Mouse (Mus musculus): Measurements from ENCODE around the gene Cdkl3.

Cdkl3 gene

DNA sequence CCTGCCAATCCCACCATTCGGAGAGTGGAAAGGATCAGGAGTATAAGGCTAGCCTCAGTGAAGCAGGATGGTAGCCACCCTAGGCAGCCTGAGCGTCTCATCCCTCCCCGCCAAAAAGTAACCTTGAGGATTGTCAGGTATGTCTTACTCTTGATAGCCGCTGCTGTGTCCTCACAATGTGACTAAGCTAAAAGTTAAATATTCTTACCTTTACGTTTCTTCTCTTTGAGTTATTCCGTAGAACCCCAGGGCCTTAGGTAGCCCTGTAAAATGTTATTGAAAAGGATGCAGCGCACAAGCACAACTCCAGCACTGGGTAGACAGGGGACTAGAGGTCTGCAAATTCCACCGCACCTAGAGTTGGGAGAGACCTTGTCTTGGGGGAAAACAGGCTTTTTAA lies 2.2 kb upstream of the Cdkl3 start:
- H3K4me3 ChIP-seq (replicated peaks; ENCODE audit: low read length): peak overlapping the region; percentile 99
- TF ChIP-seq POU5F1 (IDR thresholded peaks at IDR 0.05; ENCODE audit: borderline replicate concordance, low read length) (no peak), NANOG (IDR thresholded peaks at IDR 0.05; ENCODE audit: borderline replicate concordance, low read length) (no peak), CTCF (conservative IDR thresholded peaks at IDR 0.05; ENCODE audit: low read length) (no peak)
- H3K9me3 ChIP-seq (ENCODE audit: low read length): no peaks in the 10 kb centered on the region
- H3K27me3 ChIP-seq (ENCODE audit: insufficient read depth, low read length): no peaks in the 10 kb centered on the region
- peaks cover 22% of the 10 kb centered on the region for H3K36me3 ChIP-seq (ENCODE audit: insufficient read depth, low read length)
- peaks cover 70% of the 10 kb centered on the region for H3K4me1 ChIP-seq (replicated peaks; ENCODE audit: low read depth, low read length)

DNA sequence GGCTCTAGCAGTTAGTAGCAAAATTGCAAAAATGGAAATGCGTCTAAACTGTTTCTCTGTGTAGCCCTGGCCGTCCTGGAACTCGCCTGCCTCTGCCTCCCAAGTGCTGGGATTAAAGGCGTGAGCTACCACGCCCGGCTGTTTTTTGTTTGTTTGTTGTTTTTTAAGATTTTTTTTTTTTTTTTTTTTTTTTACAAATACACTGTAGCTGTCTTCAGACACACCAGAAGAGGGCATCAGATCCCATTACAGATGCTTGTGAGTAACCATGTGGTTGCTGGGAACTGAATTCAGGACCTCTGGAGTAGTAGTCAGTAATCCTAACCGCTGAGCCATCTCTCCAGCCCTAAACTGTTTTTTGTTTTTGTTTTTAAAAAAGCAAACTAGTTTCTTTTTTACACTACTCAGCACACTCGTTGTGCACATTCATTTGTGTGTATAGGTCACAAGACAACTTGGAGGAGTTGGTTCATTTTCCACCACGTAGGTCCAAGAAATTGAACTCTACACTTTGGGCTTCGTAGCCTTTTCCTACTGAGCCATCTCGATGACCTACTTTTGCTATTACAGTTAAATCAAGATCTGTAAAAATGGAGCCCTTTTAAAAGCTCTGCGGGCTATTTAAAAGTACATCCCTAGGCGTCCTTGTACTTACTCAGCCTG lies 1.0 kb upstream of the Cdkl3 start:
- TF ChIP-seq CTCF (conservative IDR thresholded peaks at IDR 0.05; ENCODE audit: low read length) (peak; percentile 9; the same call in 1 of the 2 replicates), POU5F1 (IDR thresholded peaks at IDR 0.05; ENCODE audit: borderline replicate concordance, low read length) (no peak)

DNA sequence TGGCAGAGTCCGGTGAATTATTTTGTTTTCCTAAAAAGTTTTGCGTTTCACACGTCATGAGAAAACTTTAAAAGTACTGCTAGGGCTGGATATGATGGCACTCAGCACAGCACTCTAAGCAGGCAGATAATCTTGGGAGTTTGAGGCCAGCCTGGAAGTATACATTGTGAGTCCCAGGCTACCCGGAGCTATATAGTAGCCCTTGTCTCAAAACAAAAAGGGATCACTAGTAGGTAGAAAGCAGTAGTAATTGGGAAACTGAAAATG lies 583 bp upstream of the Cdkl3 start:
- no peak for TF ChIP-seq CTCF (conservative IDR thresholded peaks at IDR 0.05; ENCODE audit: low read length)
- TF ChIP-seq NANOG (IDR thresholded peaks at IDR 0.05; ENCODE audit: borderline replicate concordance, low read length): no peak
- TF ChIP-seq POU5F1 (IDR thresholded peaks at IDR 0.05; ENCODE audit: borderline replicate concordance, low read length): no peak
- H3K36me3 ChIP-seq (ENCODE audit: insufficient read depth, low read length): peaks cover 6% of the 10 kb centered on the region
- H3K27me3 ChIP-seq (ENCODE audit: insufficient read depth, low read length): no peaks in the 10 kb centered on the region
- no peaks in the 10 kb centered on the region for H3K9me3 ChIP-seq (ENCODE audit: low read length)
- H3K4me1 ChIP-seq (replicated peaks; ENCODE audit: low read depth, low read length): peaks cover 63% of the 10 kb centered on the region
- H3K4me3 ChIP-seq (replicated peaks; ENCODE audit: low read length): peak overlapping the region; percentile 91

More for the DNA sequence above, 1.0 kb upstream of the Cdkl3 start:
- H3K9me3 ChIP-seq (ENCODE audit: low read length): no peaks in the 10 kb centered on the region
- no peaks in the 10 kb centered on the region for H3K27me3 ChIP-seq (ENCODE audit: insufficient read depth, low read length)
- H3K4me3 ChIP-seq (replicated peaks; ENCODE audit: low read length): peak overlapping the region; percentile 91
- peaks cover 63% of the 10 kb centered on the region for H3K4me1 ChIP-seq (replicated peaks; ENCODE audit: low read depth, low read length)
- peaks cover 10% of the 10 kb centered on the region for H3K36me3 ChIP-seq (ENCODE audit: insufficient read depth, low read length)

DNA sequence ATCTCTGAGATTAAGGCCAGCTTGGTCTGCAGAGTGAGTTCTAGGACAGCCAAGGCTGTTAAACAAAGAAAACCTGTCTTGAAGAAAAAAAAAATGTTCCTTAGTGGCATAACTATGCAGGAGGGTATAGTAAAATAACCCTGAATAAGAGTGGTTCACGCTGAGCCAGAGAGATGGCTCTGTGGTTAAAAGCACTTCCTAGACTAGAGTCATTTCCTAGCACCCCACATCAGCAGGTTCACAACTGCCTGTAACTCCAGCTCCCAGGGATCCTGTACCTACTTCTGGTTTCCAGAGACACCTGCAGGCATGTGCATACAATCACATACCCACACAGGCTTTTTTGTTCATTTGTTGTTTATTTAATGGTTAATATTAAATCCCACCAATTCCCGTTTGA lies 1.6 kb downstream of the Cdkl3 start:
- no peak for TF ChIP-seq CTCF (conservative IDR thresholded peaks at IDR 0.05; ENCODE audit: low read length)
- no peak for TF ChIP-seq NANOG (IDR thresholded peaks at IDR 0.05; ENCODE audit: borderline replicate concordance, low read length)
- TF ChIP-seq POU5F1 (IDR thresholded peaks at IDR 0.05; ENCODE audit: borderline replicate concordance, low read length): no peak
- peaks cover 61% of the 10 kb centered on the region for H3K4me1 ChIP-seq (replicated peaks; ENCODE audit: low read depth, low read length)
- no peaks in the 10 kb centered on the region for H3K36me3 ChIP-seq (ENCODE audit: insufficient read depth, low read length)
- no peaks in the 10 kb centered on the region for H3K27me3 ChIP-seq (ENCODE audit: insufficient read depth, low read length)
- H3K4me3 ChIP-seq (replicated peaks; ENCODE audit: low read length): no peak overlapping the region
- no peaks in the 10 kb centered on the region for H3K9me3 ChIP-seq (ENCODE audit: low read length)

DNA sequence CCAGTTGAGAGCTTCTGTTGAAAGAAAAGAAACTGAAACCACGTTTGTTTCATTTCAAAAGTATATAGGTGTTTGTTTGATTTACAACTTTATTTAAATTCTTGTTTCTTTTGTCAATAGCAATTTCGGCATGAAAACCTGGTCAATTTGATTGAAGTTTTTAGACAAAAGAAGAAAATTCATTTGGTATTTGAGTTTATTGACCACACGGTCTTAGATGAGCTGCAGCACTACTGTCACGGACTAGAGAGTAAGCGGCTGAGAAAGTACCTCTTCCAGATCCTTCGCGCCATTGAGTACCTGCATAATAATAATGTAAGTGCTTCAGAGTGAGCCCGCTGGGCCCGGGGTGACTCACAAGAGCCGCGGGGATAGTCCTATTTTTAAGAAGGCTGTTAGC lies 7.0 kb downstream of the Cdkl3 start:
- no peak for TF ChIP-seq POU5F1 (IDR thresholded peaks at IDR 0.05; ENCODE audit: borderline replicate concordance, low read length)
- no peak for TF ChIP-seq NANOG (IDR thresholded peaks at IDR 0.05; ENCODE audit: borderline replicate concordance, low read length)
- no peak for TF ChIP-seq CTCF (conservative IDR thresholded peaks at IDR 0.05; ENCODE audit: low read length)
- H3K27me3 ChIP-seq (ENCODE audit: insufficient read depth, low read length): no peaks in the 10 kb centered on the region
- H3K4me3 ChIP-seq (replicated peaks; ENCODE audit: low read length): no peak overlapping the region
- no peaks in the 10 kb centered on the region for H3K36me3 ChIP-seq (ENCODE audit: insufficient read depth, low read length)
- H3K4me1 ChIP-seq (replicated peaks; ENCODE audit: low read depth, low read length): peaks cover 33% of the 10 kb centered on the region
- no peaks in the 10 kb centered on the region for H3K9me3 ChIP-seq (ENCODE audit: low read length)

DNA sequence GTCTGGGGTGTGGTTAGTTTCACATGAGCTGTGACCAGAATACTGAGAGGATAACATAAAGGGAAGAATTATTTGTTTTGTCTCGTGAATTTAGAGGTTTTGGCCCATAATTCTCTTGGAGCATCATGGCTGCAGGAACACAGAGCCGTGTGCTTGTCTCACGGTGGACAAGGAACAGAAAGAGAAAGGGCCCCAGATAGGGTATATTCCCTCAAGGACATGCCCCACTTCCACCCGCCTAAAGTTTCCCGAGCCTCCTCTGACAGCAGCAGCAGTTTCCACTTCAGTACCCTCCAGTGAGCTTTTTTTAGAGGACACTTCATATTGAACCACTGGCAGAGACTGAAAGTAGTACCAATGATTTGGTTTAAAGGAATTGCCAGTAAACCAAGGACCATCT lies 7.5 kb downstream of the Cdkl3 start:
- H3K36me3 ChIP-seq (ENCODE audit: insufficient read depth, low read length): no peaks in the 10 kb centered on the region
- TF ChIP-seq POU5F1 (IDR thresholded peaks at IDR 0.05; ENCODE audit: borderline replicate concordance, low read length): no peak
- no peak for TF ChIP-seq NANOG (IDR thresholded peaks at IDR 0.05; ENCODE audit: borderline replicate concordance, low read length)
- no peak for TF ChIP-seq CTCF (conservative IDR thresholded peaks at IDR 0.05; ENCODE audit: low read length)
- H3K27me3 ChIP-seq (ENCODE audit: insufficient read depth, low read length): no peaks in the 10 kb centered on the region
- peaks cover 28% of the 10 kb centered on the region for H3K4me1 ChIP-seq (replicated peaks; ENCODE audit: low read depth, low read length)
- H3K9me3 ChIP-seq (ENCODE audit: low read length): no peaks in the 10 kb centered on the region
- no peak overlapping the region for H3K4me3 ChIP-seq (replicated peaks; ENCODE audit: low read length)

DNA sequence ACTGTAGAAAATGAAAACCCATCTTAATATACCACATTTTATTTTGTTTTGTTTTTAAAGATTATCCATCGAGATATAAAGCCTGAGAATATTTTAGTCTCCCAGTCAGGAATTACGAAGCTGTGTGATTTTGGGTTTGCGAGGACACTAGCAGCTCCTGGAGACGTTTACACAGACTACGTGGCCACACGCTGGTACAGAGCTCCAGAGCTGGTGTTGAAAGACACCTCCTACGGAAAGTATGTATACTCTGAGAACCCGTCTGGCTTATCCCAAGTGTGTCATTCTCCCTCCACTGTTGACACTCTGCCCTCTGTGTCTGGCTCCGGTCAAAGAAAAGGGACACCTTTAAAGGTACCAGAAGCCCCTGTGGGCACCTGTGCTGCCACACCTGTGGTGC lies 14.2 kb downstream of the Cdkl3 start:
- no peaks in the 10 kb centered on the region for H3K9me3 ChIP-seq (ENCODE audit: low read length)
- H3K4me3 ChIP-seq (replicated peaks; ENCODE audit: low read length): no peak overlapping the region
- TF ChIP-seq CTCF (conservative IDR thresholded peaks at IDR 0.05; ENCODE audit: low read length) (no peak), POU5F1 (IDR thresholded peaks at IDR 0.05; ENCODE audit: borderline replicate concordance, low read length) (no peak), NANOG (IDR thresholded peaks at IDR 0.05; ENCODE audit: borderline replicate concordance, low read length) (no peak)
- no peaks in the 10 kb centered on the region for H3K4me1 ChIP-seq (replicated peaks; ENCODE audit: low read depth, low read length)
- no peaks in the 10 kb centered on the region for H3K36me3 ChIP-seq (ENCODE audit: insufficient read depth, low read length)
- H3K27me3 ChIP-seq (ENCODE audit: insufficient read depth, low read length): no peaks in the 10 kb centered on the region

DNA sequence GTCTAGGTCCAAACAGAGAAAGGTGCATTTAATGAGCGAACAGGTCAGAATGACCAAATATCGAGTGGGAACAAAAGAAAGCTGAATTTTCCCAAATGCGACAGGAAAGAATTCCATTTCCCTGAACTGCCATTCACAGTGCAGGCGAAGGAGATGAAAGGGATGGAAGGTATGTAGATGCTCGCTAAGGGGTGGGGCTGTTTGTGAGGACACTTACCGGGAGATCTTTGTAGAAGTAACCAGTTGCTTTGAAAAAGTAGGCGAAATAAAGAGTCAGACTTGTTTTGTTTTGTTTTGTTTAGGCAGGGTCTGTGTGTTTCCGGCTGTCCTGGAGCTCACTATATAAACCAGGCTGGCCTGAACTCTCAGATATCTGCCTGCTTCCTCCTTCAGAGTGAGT lies 28.3 kb downstream of the Cdkl3 start:
- peaks cover 10% of the 10 kb centered on the region for H3K4me1 ChIP-seq (replicated peaks; ENCODE audit: low read depth, low read length)
- H3K4me3 ChIP-seq (replicated peaks; ENCODE audit: low read length): no peak overlapping the region
- no peaks in the 10 kb centered on the region for H3K36me3 ChIP-seq (ENCODE audit: insufficient read depth, low read length)
- TF ChIP-seq POU5F1 (IDR thresholded peaks at IDR 0.05; ENCODE audit: borderline replicate concordance, low read length) (no peak), CTCF (conservative IDR thresholded peaks at IDR 0.05; ENCODE audit: low read length) (no peak), NANOG (IDR thresholded peaks at IDR 0.05; ENCODE audit: borderline replicate concordance, low read length) (no peak)
- no peaks in the 10 kb centered on the region for H3K9me3 ChIP-seq (ENCODE audit: low read length)
- H3K27me3 ChIP-seq (ENCODE audit: insufficient read depth, low read length): no peaks in the 10 kb centered on the region

DNA sequence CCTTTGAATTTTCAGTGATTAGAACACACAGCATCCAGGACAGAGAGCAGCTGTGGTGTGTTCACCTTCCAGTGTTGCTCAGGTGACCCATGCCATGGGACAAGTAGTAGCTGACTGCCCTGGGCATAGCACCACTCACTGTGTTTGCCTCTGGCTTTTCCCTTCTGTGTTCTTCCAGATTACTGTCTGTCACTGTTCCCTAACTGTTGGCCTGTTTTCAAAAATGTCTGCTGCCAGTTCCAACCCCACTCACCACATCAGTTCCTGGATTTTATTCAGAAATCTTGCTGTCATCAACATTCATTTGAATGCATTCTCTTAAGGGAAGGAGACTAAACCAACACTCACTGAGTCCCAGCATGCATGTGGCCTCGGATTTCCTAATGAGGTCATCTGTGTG lies 29.9 kb downstream of the Cdkl3 start:
- Histone ChIP-seq H3K4me3 (replicated peaks; ENCODE audit: low read length) (no peak overlapping the region), H3K36me3 (ENCODE audit: insufficient read depth, low read length) (no peaks in the 10 kb centered on the region), H3K27me3 (ENCODE audit: insufficient read depth, low read length) (no peaks in the 10 kb centered on the region), H3K4me1 (replicated peaks; ENCODE audit: low read depth, low read length) (peaks cover 10% of the 10 kb centered on the region), H3K9me3 (ENCODE audit: low read length) (no peaks in the 10 kb centered on the region)
- TF ChIP-seq POU5F1 (IDR thresholded peaks at IDR 0.05; ENCODE audit: borderline replicate concordance, low read length) (no peak), CTCF (conservative IDR thresholded peaks at IDR 0.05; ENCODE audit: low read length) (no peak), NANOG (IDR thresholded peaks at IDR 0.05; ENCODE audit: borderline replicate concordance, low read length) (no peak)
